Mouse (Mus musculus) kidney, postnatal 36 days (tissue): ENCODE results near the gene Mlf2.

Source experiments
- DNase-seq, 2 experiments: peaks; one replicate each; pipeline ENCODE4 v3.0.0; 2021 to 2022; ENCODE audit warnings: mixed read lengths in 2 of 2

Gene Mlf2

DNA sequence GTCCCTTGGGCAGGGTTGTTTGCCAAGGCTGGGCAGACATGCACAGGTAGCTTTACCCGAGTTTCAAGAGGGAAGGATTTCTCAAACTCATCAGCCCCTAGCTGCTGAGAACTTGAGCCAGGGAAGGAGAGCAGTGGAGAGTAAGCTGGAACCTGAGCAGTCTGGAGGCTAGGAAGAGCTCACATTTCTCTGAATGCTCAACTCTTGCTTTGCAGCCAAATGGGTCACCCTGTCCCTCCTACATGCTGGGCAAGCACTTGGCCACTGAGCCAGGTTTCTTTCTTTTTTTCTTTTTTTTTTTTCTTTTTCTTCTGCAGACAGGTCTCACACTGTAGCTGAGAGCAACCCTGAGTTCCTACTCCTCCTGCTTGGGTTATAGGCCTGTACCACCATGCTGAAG is 5.5 kb downstream of the Mlf2 start:
- no peak for DNase-seq

- DNase-seq, result no peak
These were observed 6.3 kb downstream of the Mlf2 start for GRCm38 (mm10) chr6:124937493-124937892.

DNA sequence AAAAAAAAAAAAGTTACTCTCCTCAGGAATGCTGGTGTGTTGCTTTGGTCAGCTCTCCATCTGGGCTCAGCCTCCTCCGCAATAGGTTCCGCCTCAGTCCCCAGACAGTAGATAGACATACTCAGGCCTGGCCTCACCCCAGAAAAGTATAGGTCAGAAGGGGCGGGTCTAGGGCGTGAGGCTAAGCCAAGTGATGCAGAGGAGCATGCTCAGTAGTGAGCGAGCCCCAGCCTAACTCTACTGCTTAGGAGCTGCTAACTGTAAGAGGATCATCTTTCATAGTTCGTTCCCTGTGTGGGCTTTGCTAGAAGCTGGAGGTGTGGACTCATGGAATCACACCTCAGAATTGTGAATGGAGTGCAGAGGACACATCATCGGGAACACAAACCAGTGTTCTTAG is 7.4 kb downstream of the Mlf2 start:
- DNase-seq, result no peak

- DNase-seq, result no peak
These were observed 10.5 kb downstream of the Mlf2 start for GRCm38 (mm10) chr6:124941679-124942078.

DNA sequence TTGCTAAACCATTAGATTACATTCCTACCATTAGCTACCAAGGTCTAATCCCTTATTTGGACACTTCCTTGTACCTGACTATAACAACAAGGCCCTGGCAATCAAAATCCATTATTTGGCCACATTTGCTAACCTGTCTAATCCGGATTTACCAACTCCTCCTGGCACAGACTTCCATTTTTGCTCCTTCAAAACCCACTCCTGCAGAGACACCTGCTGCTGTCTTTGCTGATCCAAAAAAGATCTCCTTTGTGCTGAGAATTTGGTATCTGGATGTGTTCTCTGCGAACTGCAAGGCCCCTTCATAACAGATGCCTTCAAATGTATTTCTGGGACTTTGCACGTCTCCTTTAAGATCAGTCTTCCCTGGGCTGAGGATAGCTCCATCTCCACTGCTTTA is 12.3 kb downstream of the Mlf2 start:
- no peak for DNase-seq

DNA sequence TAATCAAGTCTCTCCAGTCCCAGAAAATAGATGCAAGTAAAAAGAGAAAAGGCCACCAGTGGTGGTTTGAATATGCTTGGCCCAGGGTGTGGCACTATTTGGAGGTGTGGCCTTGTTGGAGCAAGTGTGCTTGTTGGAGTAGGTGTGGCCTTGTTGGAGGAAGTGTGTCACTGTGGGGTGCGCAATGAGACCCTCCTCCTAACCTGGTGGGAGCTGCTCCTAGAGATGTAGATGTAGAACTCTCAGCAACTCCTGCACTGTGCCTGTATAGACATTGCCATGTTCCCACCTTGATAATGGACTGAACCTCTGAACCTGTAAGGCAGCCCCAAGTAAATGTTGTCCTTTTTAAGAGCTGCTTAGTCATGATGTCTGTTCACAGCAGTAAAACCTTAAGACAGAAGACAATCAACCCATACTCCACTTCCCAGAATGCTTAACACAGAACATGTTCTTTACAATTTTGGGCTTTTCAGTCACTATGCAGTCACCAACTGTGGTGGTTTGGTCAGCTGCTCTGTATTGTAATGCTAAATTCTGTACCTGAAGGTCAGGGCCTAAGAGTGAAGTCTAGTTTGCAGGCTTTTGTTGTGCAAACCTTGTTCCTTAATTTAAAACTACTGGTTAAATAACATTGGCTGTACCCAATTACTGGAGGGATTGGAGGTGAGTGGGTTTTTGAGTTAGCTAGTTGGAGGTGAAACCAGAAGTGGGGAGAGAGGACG is 23.0 kb downstream of the Mlf2 start:
- DNase-seq, result no peak

DNA sequence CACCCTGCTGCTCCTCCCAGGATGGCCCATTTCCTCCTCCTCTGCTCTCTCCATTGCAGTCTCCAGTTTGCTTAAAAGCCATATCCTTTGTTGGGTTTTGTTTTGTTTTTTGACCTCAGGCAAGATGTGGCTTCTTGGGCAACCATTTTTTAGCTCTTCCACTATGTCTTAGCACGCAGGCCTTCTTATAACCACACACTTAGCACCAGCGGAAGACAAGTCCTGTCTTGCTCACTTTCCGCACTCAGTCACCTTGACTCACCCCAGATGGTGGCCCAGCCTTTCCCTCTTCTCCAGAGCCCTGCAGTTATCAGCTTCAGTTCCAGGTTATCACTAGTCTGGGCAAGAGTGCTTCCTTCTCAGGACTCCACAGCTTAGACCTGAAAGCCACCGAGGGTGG is 24.0 kb downstream of the Mlf2 start:
- no peak for DNase-seq

DNA sequence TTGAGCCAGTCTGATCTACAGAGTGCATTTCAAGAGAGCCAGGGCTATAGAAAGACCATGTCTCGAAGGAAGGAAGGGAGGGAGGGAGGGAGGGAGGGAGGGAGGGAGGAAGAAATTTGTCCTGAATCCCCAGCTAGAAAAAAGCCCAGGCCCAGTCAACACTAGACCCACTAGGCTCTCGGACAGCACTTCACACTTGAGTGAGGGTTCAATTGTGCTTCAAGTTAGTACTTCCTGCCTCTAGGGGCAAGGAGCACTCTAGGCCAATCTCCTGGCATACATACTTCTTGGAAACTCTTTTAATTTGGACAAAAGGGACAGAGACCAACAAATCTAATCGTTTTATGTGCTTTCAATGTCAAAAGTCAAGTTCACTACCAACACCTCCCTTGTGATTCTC is 26.9 kb downstream of the Mlf2 start:
- DNase-seq, result no peak

DNA sequence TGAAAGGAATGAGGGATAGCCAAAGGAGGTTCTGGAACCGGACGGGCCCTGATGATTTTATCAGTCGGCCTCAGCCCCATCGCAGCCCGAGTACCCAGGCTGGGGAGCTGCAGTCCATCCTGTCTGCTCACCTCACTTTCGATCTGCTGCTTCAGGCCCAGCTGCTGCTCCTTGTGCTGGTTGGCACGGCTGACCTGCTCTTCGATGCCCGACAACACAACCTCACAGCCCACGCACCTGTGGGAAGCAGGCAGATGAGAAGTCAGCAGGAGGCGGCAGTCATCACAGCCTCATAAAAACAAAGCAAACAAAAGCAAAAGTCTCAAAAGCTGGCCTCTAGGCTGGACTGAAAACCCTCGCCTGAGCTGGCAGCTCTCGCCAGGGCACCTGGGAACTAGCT is 28.8 kb downstream of the Mlf2 start:
- no peak for DNase-seq

GRCm38 (mm10) chr6:124961021-124961420 is 29.8 kb downstream of the Mlf2 start:
- DNase-seq, result no peak

- DNase-seq, result peak in 1 of 2 experiments; percentile 12
These were observed 33.5 kb downstream of the Mlf2 start for GRCm38 (mm10) chr6:124964638-124965037.

GRCm38 (mm10) chr6:124965088-124965719 is 34.0 kb downstream of the Mlf2 start, which contains the start of gene Cops7a:
TSS of gene Cops7a (minus strand) at chr6:124965538.
- DNase-seq, result peak; percentile 95 to 98

- no peak for DNase-seq
These were observed 34.6 kb downstream of the Mlf2 start for GRCm38 (mm10) chr6:124965747-124966146.

GRCm38 (mm10) chr6:124966466-124967118 is 35.4 kb downstream of the Mlf2 start:
- peak in 1 of 2 experiments; percentile 21 for DNase-seq

- DNase-seq, result peak; percentile 38 to 79
These were observed 36.6 kb downstream of the Mlf2 start for GRCm38 (mm10) chr6:124967766-124968165.
